Mouse (Mus musculus) cerebellum, adult (tissue): ENCODE results near the gene Tbx6.
"Not testable (repeated sequence)": the region's sequence is repeated elsewhere in the genome, so short reads cannot be mapped to it uniquely, and the experiment has no call there.

Source experiments
- ATAC-seq: cut with Nextera tagmentation; 2 replicates; pipeline ENCODE4 v1.9.2; 2017; ENCODE audit warnings: mild to moderate bottlenecking, moderate library complexity, mixed read lengths; ENCODE audit not compliant: insufficient number of reproducible peaks, low FRiP score, low TSS enrichment

Gene Tbx6

DNA sequence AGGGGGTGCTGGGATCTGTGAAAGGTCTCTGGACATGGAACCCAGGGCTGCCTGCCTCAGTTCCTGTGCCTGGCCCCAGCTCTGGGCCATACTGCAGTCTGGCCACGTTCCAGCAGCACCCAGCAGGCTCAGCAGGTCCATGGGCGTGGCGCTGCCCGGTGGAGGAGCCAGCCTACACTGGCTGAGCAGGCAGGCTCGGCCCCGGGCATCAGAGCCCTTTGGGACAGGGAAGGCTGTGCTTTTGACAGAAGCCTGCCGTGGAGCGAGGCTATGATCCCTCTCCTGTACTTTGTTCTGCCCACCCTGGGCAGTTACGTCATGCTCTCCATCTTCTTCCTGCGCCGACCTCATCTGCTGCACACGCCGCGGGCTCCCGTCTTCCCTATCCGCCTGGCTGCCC is 15.1 kb upstream of the Tbx6 start, which contains the start of gene Gdpd3:
Gene Gdpd3 (plus strand): TSS at position 134 of the 400 bp plus-strand sequence.
- no peak for ATAC-seq

DNA sequence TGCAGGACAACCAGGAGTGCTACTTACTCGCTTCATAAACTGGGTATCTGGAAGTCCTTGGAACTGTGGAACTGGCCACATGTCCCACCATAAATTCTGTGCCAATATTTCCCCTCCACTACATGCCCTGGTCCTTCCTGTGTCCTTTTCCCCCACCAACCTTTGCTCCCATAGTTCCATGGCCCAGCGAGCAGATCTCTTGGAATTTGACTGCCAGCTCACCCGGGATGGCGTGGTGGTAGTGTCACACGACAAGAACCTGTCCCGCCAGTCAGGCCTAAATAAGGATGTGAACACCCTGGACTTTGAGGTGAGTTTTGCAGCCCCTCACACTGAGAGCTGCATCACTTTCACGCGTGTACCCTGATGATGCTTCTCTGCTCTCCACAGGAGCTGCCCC is 14.3 kb upstream of the Tbx6 start:
- ATAC-seq = no peak

DNA sequence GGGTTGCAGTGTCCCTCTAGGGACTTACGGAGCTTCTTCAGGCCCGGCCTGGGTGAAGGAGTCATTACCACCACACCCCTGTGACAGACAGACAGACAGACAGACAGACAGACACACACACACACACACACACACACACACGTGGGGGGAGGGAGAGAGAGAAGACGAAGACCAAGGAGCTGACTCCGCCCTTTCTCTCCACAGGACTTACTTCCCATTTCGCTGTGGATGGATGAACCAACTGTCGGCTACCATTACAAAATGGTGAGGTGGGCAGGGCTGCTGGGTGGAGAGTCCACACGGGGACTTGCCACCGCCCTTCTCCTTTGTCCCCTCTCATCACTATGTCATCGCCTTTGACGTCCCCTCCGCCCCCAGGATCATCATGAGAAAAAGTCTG is 10.5 kb upstream of the Tbx6 start:
- ATAC-seq = no peak

DNA sequence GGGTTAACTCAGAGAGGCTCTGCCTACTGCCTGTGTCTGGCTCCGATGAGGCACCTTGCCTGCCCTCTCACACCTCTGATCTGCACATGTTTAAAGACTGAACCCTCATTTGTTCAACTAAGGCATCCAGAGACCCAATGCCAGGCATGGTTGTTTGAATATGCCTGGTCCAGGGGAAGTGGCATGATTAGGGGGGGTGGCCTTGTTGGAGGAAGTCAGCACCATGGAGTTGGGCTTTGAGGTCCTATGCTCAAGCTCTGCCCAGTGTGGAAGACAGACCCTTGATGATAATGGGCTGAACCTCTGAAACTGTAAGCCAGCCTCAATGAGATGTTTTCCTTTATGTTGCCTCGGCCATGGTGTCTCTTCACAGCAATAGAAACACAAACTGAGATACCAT is 7.9 kb upstream of the Tbx6 start:
- ATAC-seq = no peak

DNA sequence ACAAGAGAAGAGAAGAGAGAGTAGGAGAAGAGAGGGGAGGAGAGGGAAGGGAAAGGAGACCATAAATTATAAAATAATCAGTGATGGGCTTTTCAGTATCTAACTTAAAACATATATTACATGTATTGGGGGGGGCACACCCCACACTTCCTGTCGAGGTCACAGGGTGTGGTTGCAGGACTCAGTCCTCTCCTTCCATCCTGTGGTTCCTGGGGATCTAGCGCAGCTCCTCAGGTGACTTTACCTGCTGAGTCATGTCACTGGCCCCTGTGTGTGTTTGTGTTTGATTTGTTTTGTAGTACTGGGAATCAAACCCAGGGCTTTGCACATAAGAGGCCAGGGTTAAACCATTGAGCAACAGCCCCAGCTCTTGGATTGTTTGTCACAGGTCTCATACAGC is 6.8 kb upstream of the Tbx6 start:
- ATAC-seq = no peak

DNA sequence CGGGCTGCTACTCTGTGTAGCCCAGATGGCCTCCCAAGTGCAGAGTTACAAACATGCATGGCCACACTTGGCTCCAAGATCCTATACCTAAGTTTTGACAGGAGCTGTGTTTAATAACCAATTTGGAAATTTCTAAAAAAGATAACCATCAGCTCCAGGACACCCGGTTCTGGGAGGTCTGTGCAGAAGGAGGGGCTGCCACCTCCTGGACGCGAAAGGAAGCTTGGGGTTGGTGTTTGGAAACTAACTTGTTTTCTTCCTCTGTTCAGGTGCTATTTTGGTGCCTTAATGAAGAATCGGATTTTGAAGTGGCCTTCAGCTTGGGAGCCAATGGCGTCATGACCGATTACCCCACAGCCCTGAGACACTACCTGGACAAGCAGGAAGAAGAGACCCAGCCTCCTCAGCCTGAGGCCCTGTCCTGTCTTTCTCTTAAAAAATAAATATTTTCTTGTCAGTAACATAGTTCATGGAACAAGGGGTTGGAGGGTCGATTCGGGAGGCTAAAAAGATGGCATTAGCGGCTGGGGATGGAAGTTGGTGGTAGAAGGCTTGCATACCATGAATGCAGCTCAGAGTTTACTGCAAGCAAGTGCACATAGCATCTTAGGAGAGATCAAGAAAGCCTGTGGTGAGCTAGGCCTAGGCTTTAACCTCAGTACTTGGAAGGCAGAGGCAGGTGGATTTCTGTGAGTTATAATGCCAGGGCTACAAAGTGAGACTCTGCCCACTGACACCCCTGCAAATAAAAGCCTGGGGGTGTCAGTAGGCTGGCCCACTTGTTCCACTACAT is 5.9 kb upstream of the Tbx6 start:
- no peak for ATAC-seq

DNA sequence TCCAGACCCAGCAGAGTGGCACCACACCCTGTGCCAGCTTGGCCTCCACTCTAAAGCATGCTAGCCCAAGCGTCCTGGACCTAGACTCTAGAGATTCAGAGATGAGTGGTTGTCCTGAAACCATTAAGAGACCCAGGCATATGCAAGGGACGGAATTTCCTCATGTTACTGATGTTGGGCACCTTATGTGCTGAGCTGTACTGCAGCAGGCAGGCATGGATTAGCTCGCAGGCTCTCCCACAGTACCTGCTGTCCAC is 5.4 kb upstream of the Tbx6 start:
- no peak for ATAC-seq

DNA sequence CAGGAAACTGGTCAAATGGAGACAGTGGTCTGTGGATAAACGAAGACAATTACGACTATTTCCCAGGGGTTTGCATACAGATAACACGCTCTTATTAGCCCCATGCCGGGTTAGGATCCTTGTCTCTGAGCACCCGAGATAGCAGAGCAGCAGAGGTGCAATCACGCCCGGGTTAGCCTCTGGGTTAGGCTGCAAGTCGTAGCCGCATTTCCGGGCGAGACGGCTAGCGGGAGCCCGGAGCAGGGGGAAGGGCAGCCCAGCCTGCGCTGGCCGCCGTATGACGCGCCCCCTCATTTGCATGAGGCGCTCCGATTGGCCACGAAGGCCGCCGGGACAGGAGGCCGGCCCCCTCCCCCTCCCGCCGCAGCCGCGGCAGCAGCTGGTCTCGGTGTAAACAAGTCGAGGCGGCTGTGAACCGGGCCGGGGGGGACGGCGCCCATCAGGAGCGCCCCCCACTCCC is 4.7 kb upstream of the Tbx6 start, which contains the start of gene Ypel3:
Gene Ypel3 (plus strand): TSS at position 358 of the 460 bp plus-strand sequence.
- ATAC-seq = peak; percentile 82

DNA sequence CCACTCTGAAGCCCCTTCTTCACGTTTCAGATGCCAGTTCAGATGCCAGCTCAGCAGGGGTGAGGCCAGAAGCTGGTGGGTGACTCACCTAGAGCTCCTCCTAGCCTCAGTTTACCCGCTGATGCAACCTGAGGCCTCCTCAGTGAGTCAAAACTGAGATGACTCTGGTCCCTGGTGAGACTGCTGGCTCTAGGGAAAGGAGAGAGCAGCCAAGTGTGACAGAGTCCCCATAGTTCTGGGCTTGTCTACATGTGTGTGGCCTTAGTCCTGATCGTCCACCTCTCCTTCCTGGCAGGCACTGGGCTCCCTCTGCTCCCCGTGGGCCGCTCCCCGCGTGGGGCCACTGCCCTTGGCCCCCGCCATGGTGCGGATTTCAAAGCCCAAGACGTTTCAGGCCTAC is 3.8 kb upstream of the Tbx6 start:
- no peak for ATAC-seq

DNA sequence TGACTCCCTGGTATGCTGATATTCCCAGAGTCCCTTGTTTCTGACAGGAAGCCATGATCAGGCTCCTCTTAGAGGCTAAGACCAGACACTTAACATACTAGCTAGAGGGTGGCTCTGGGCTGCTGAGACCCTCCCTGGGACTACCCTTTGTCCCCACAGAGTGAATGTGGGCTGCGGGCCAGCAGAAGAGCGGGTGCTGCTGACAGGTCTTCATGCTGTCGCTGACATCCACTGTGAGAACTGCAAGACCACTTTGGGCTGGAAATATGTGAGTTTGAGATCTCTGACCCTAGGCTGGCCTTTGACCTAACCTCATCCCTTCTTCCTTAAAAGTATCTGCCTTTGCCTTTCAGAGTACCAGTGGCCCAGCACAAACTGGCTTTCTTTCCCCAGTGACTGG is 3.1 kb upstream of the Tbx6 start:
- no peak for ATAC-seq

DNA sequence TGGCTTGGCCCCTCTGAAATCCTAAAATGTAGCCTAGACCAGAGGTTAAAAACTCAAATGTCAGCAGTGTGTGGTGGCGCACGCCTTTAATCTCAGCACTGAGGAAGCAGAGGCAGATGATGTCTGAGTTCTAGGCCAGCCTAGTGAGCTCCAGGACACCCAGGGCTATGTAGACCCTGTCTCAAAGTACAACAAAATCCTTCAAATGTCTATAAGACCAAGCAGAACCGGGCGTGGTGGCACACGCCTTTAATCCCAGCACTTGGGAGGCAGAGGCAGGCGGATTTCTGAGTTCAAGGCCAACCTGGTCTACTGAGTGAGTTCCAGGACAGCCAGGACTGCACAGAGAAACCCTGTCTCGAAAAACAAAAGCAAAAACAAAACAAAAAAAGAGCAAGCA is 2.2 kb upstream of the Tbx6 start:
- ATAC-seq = not testable (repeated sequence)

DNA sequence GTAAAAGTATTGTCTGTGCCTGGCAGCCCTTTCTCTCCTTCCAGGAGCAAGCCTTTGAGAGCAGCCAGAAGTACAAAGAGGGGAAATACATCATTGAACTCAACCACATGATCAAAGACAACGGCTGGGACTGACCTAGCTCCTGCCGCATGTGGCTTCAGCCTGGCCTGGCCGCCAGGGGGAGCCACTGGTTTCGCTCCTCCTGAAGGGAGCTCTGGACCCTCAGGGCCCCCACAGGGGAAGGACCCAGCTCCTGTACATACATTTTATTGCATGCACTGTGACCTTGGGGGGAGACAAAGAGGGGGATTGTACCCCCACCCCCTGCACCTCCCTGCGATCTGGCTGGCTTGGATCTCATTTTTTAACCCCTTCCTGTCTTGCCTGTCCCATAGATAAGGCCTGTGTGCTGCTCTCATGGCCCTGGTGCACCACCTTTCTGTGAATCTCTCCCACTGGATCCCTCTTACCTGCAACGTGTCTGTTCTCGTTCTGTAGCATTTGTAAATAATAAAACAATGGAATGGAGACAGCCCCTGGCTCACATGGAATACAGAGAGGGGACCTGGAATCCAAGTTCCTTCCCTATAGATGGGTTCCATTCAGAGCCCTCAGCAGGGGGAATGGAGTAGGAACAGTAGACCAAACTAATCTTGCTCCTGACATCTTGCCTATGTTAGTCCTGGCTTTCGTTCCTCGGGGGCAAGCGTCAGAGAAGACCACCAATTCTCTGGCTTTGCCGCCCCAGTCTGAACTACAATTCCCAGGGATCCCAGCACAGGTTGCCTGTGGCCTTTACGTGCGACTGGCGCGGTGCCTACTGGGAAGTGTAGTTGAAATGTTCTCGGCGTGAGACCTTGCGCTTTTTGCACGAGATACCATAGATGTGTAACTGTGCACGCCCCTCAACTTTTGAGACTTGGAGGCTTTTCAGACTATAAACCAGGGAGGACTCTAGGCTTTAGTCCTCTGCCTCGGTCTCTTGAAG is 1.0 kb upstream of the Tbx6 start:
- no peak for ATAC-seq

DNA sequence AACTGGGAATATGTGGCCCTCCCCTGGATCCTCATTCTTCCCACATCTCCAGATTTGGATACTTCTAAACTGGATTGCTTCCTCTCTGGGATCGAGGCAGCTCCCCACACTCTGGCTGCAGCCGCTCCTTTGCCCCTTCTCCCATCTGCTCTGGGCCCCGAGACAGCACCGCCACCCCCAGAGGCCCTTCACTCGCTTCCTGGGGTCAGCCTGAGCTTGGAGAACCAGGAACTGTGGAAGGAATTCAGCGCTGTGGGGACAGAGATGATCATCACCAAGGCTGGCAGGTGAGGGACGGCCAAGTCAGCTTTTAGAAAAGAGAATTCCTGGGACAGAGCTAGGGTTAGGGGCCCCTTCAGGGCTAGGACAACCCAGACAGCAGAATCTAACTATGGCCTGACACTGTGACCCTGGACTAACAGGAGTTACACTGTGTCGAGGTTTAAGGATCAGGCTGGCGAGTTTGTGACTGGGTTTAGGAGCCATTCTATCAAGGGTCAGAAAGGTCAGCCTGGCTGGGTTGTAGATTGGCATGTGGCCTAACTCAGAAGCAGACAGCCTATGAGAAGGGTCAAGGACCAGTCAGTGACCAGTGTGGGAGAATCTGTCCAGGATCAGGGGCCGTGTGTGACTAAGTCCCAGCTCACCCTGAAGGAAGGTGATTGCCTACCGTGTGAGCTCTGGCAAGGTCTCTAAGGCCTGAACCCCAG is 533 bp downstream of the Tbx6 start:
- no peak for ATAC-seq

DNA sequence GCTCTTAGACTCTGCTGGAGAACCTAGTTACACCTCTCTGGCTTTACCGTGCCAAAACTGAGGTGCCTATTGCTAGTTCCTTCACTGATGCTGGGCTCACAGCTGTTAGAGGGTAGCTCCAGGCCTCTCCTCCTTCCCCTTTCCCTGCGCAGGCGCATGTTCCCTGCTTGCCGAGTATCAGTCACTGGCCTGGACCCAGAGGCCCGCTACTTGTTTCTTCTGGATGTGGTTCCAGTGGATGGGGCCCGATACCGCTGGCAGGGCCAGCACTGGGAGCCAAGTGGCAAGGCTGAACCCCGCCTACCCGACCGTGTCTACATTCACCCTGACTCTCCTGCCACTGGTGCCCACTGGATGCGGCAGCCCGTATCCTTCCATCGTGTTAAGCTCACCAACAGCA is 1.4 kb downstream of the Tbx6 start:
- ATAC-seq = no peak

DNA sequence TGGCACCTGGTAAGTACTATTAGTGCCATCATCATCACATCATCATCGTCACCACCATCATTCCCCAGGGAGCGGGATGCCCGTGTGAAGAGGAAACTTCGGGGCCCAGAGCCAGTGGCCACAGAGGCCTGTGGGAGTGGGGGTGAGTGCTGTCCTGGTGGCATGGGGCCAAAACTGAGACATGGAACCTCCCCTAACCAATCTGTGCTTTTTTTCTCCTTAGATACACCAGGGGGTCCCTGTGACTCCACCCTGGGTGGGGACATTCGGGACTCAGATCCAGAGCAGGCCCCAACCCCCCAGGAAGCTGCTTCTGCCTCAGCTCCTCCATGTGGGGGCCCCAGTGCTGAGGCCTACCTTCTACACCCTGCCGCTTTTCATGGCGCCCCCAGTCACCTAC is 3.2 kb downstream of the Tbx6 start:
- ATAC-seq = no peak

DNA sequence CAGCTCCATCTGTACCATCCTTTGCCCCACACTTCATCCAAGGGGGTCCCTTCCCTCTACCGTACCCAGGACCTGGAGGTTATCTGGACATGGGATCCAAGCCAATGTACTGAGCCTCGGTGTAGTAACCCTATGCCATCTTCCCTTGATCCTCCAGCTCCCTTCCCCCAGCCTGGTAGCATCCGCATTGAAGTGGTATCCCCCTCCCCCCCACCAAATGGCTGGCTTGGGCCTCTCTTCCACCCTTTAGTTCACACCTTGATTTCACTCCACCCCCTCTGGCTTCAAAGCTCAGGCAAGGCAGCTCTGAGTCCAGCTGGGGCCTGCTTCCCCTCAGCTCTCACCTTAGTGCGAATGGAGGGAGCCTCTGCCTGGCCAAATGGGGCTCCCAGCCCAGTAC is 3.8 kb downstream of the Tbx6 start:
- no peak for ATAC-seq

DNA sequence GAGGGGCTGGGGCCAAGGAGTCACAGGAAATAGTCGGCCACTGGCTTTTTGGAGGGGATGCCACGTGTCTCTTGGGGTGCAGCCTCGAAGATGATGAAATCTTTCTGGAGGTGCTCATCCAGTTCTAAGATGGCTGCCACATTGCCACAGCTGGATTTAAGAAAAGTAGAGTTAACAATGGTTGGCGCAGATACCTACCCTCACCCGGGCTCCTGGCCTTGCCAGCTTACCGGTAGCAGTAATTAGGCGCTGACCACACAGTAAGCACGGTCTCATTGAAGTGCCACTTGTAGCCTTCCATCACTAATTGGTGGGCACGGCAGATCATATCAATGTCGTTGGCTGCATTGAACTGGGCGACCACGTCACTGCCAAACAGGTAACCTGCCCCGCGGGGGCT is 4.9 kb downstream of the Tbx6 start:
- ATAC-seq = no peak

DNA sequence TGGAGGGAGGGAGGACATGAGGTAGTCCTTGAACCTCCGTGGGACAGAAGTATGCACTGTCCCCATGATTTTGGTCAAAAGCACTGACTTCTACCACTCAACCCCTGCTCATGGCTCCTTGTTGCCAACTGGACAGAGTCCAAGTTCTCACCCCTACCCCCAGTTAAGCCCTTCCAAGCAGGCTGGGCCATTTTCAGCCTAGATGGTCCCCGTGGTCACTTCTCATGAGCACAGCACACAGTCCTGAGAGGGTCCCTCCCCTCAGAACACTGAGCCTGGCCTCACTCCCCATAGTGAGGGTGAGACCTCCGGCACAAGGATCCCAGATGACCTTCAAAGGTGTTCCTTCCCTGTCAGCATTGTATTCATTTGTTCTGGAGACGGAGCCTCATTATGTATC is 7.9 kb downstream of the Tbx6 start:
- no peak for ATAC-seq

DNA sequence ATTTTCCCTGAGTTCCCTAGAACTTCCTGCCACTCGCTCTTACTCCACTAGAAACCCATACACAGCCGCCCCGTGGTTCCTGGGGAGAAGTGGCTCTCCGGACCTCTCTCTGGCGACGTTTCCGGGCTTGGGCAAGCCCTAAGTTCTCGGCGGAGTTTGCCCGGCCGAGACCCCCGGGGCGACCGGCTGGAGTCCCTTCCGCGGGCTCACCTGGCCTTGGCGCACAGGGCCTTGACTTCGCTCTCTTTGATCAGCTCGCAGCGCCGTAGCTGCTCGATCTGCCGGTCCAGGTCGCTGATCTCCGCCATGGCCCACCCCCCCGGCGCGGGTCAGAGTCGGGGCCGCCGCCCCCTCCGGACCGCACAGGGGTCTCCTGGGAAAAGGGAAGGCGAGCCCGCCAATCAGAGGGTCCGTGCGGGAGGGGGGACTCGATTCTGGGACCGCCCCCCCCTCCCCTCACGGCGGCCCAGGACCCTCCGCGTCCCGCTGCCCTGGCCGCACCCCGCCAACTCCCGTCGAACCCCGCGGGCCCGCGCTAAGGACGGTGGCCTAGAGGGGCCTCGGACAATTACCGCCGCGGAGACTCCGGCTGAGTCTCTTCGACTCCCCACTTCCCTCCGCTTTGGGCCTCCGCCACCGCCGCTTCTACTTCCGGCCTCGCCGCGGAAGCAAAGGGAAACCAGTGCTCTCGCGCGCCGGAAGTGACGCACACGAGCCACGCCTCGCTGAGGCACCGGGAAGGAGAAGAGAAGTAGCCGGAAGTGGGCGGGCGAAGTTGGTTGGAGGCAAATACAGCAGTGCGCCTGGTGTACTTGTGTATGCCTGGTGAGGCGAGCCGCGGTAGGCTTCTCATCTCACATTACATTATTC is 10.8 kb downstream of the Tbx6 start, which contains the start of gene Ppp4c:
Gene Ppp4c (minus strand): TSS at position 646 of the 870 bp plus-strand sequence.
- ATAC-seq = peak; percentile 89
